Mouse (Mus musculus): ENCODE data around the gene Bcl2l10. TPM values are rescaled to one million over a fixed set of nuclear protein-coding genes. Genes with fewer than 3 reads are reported as not detected.

Bcl2l10 gene
- polyA plus RNA-seq, 2 experiments: not detected

- WGBS: 85% methylated on average over 6 of the region's 6 CpGs
- peaks cover 52% of the 10 kb centered on the region for H3K36me3 ChIP-seq (ENCODE audit: control insufficient read depth, insufficient read depth, low read length)
Observed at GRCm38 (mm10) chr9:75338016-75338415, 9.5 kb upstream of the Bcl2l10 start.

GRCm38 (mm10) chr9:75342433-75342832 lies 5.1 kb upstream of the Bcl2l10 start:
- no peaks in the 10 kb centered on the region for H3K4me1 ChIP-seq (ENCODE audit: control insufficient read depth, insufficient read depth, low read length)
- peaks cover 31% of the 10 kb centered on the region for H3K36me3 ChIP-seq (ENCODE audit: control insufficient read depth, insufficient read depth, low read length)
- 77% methylated on average over 4 of the region's 4 CpGs for WGBS
- DNase-seq (ENCODE audit: low spot score) (no peak), ATAC-seq (ENCODE audit: low FRiP score, low read depth) (no peak)
- H3K4me2 ChIP-seq (replicated peaks; ENCODE audit: low read depth, low read length, severe bottlenecking): no peak overlapping the region
- no peak overlapping the region for H3K4me3 ChIP-seq (replicated peaks; ENCODE audit: low read length)
- no peak overlapping the region for H3K27ac ChIP-seq (replicated peaks; ENCODE audit: low read depth, low read length)
- no peaks in the 10 kb centered on the region for H3K27me3 ChIP-seq (ENCODE audit: control insufficient read depth, insufficient read depth, low read length)
- no peak overlapping the region for H3K9ac ChIP-seq (ENCODE audit: low read depth, low read length, severe bottlenecking)
- no peak for TF ChIP-seq POLR2A (IDR thresholded peaks at IDR 0.05; ENCODE audit: borderline replicate concordance, extremely low read depth, insufficient read depth, insufficient read length)
- H3K9me3 ChIP-seq (ENCODE audit: control insufficient read depth, low read length): no peaks in the 10 kb centered on the region

More at GRCm38 (mm10) chr9:75338016-75338415, 9.5 kb upstream of the Bcl2l10 start:
- no peak overlapping the region for H3K27ac ChIP-seq (replicated peaks; ENCODE audit: low read depth, low read length)
- TF ChIP-seq POLR2A (IDR thresholded peaks at IDR 0.05; ENCODE audit: borderline replicate concordance, extremely low read depth, insufficient read depth, insufficient read length): no peak
- no peak overlapping the region for H3K9ac ChIP-seq (ENCODE audit: low read depth, low read length, severe bottlenecking)
- ATAC-seq (ENCODE audit: low FRiP score, low read depth) (no peak), DNase-seq (ENCODE audit: low spot score) (no peak)
- no peak overlapping the region for H3K4me3 ChIP-seq (replicated peaks; ENCODE audit: low read length)
- no peaks in the 10 kb centered on the region for H3K27me3 ChIP-seq (ENCODE audit: control insufficient read depth, insufficient read depth, low read length)
- H3K4me1 ChIP-seq (ENCODE audit: control insufficient read depth, insufficient read depth, low read length): no peaks in the 10 kb centered on the region
- H3K4me2 ChIP-seq (replicated peaks; ENCODE audit: low read depth, low read length, severe bottlenecking): no peak overlapping the region
- no peaks in the 10 kb centered on the region for H3K9me3 ChIP-seq (ENCODE audit: control insufficient read depth, low read length)

GRCm38 (mm10) chr9:75348066-75348465 lies 508 bp downstream of the Bcl2l10 start:
- peaks cover 6% of the 10 kb centered on the region; the same call in 1 of the 2 replicates for H3K36me3 ChIP-seq (ENCODE audit: control insufficient read depth, insufficient read depth, low read length)
- no peak overlapping the region for H3K4me2 ChIP-seq (replicated peaks; ENCODE audit: low read depth, low read length, severe bottlenecking)
- 94% methylated on average over 17 of the region's 17 CpGs for WGBS
- no peaks in the 10 kb centered on the region for H3K9me3 ChIP-seq (ENCODE audit: control insufficient read depth, low read length)
- no peaks in the 10 kb centered on the region for H3K4me1 ChIP-seq (ENCODE audit: control insufficient read depth, insufficient read depth, low read length)
- no peak for TF ChIP-seq POLR2A (IDR thresholded peaks at IDR 0.05; ENCODE audit: borderline replicate concordance, extremely low read depth, insufficient read depth, insufficient read length)
- H3K9ac ChIP-seq (ENCODE audit: low read depth, low read length, severe bottlenecking): no peak overlapping the region
- no peak for DNase-seq (ENCODE audit: low spot score)
- H3K27me3 ChIP-seq (ENCODE audit: control insufficient read depth, insufficient read depth, low read length): no peaks in the 10 kb centered on the region
- no peak for ATAC-seq (ENCODE audit: low FRiP score, low read depth)
- H3K4me3 ChIP-seq (replicated peaks; ENCODE audit: low read length): no peak overlapping the region
- no peak overlapping the region for H3K27ac ChIP-seq (replicated peaks; ENCODE audit: low read depth, low read length)

- Histone ChIP-seq H3K9ac (ENCODE audit: low read depth, low read length, severe bottlenecking) (no peak overlapping the region), H3K9me3 (ENCODE audit: control insufficient read depth, low read length) (no peaks in the 10 kb centered on the region), H3K4me3 (replicated peaks; ENCODE audit: low read length) (no peak overlapping the region), H3K4me2 (replicated peaks; ENCODE audit: low read depth, low read length, severe bottlenecking) (no peak overlapping the region), H3K27ac (replicated peaks; ENCODE audit: low read depth, low read length) (no peak overlapping the region), H3K4me1 (ENCODE audit: control insufficient read depth, insufficient read depth, low read length) (no peaks in the 10 kb centered on the region), H3K36me3 (ENCODE audit: control insufficient read depth, insufficient read depth, low read length) (peaks cover 6% of the 10 kb centered on the region; the same call in 1 of the 2 replicates), H3K27me3 (ENCODE audit: control insufficient read depth, insufficient read depth, low read length) (no peaks in the 10 kb centered on the region)
- TF ChIP-seq POLR2A (IDR thresholded peaks at IDR 0.05; ENCODE audit: borderline replicate concordance, extremely low read depth, insufficient read depth, insufficient read length): no peak
- ATAC-seq (ENCODE audit: low FRiP score, low read depth): no peak
- no peak for DNase-seq (ENCODE audit: low spot score)
- 46% methylated on average over 3 of the region's 3 CpGs for WGBS
Observed at GRCm38 (mm10) chr9:75348641-75349040, 1.1 kb downstream of the Bcl2l10 start.

GRCm38 (mm10) chr9:75353094-75353493 lies 5.5 kb downstream of the Bcl2l10 start:
- TF ChIP-seq POLR2A (IDR thresholded peaks at IDR 0.05; ENCODE audit: borderline replicate concordance, extremely low read depth, insufficient read depth, insufficient read length): no peak
- Histone ChIP-seq H3K9me3 (ENCODE audit: control insufficient read depth, low read length) (no peaks in the 10 kb centered on the region), H3K36me3 (ENCODE audit: control insufficient read depth, insufficient read depth, low read length) (no peaks in the 10 kb centered on the region), H3K27ac (replicated peaks; ENCODE audit: low read depth, low read length) (no peak overlapping the region), H3K4me3 (replicated peaks; ENCODE audit: low read length) (no peak overlapping the region), H3K4me1 (ENCODE audit: control insufficient read depth, insufficient read depth, low read length) (no peaks in the 10 kb centered on the region), H3K27me3 (ENCODE audit: control insufficient read depth, insufficient read depth, low read length) (no peaks in the 10 kb centered on the region), H3K9ac (ENCODE audit: low read depth, low read length, severe bottlenecking) (no peak overlapping the region), H3K4me2 (replicated peaks; ENCODE audit: low read depth, low read length, severe bottlenecking) (no peak overlapping the region)
- DNase-seq (ENCODE audit: low spot score): no peak
- no peak for ATAC-seq (ENCODE audit: low FRiP score, low read depth)
- WGBS: 70% methylated on average over 8 of the region's 8 CpGs

GRCm38 (mm10) chr9:75355783-75356182 lies 8.2 kb downstream of the Bcl2l10 start:
- Histone ChIP-seq H3K36me3 (ENCODE audit: control insufficient read depth, insufficient read depth, low read length) (no peaks in the 10 kb centered on the region), H3K4me2 (replicated peaks; ENCODE audit: low read depth, low read length, severe bottlenecking) (no peak overlapping the region), H3K27ac (replicated peaks; ENCODE audit: low read depth, low read length) (no peak overlapping the region), H3K4me3 (replicated peaks; ENCODE audit: low read length) (no peak overlapping the region), H3K9ac (ENCODE audit: low read depth, low read length, severe bottlenecking) (no peak overlapping the region), H3K27me3 (ENCODE audit: control insufficient read depth, insufficient read depth, low read length) (no peaks in the 10 kb centered on the region), H3K9me3 (ENCODE audit: control insufficient read depth, low read length) (no peaks in the 10 kb centered on the region), H3K4me1 (ENCODE audit: control insufficient read depth, insufficient read depth, low read length) (no peaks in the 10 kb centered on the region)
- 85% methylated on average over 4 of the region's 4 CpGs for WGBS
- DNase-seq (ENCODE audit: low spot score): no peak
- no peak for TF ChIP-seq POLR2A (IDR thresholded peaks at IDR 0.05; ENCODE audit: borderline replicate concordance, extremely low read depth, insufficient read depth, insufficient read length)
- ATAC-seq (ENCODE audit: low FRiP score, low read depth): no peak
